In genomic region chrX:161634342-161634741, GRCm38 (mm10) we compare ENCODE assay signal across 9 mouse cellular contexts.
A peak's percentile ranks its signal among the peaks of the same experiment; 100 is the strongest.
DNase-seq lines count a peak whose midpoint lies in the region; ATAC-seq and TF ChIP-seq lines count a peak whose summit lies in the region.
"Had no signal": no experiment of that assay in that cellular context is flagged by ENCODE, and none has a peak within 500 bp of the region (broad histone marks: within the 10 kb centered on the region; RNA-seq: fewer than 3 reads in every experiment).

No protein-coding gene starts in this region.

- WGBS in embryonic facial prominence, embryonic 14.5 days, result 77% methylated on average over 2 of the region's 2 CpGs
- WGBS in midbrain, embryonic 13.5 days, result 75% methylated on average over 2 of the region's 2 CpGs

- H3K9ac ChIP-seq in CH12.LX (ENCODE audit: insufficient read depth, low read depth), result no peak overlapping the region
- no peak overlapping the region for H3K9ac ChIP-seq in embryonic facial prominence, embryonic 14.5 days (ENCODE audit: low read depth, low read length)
- no peak overlapping the region for H3K9ac ChIP-seq in midbrain, embryonic 13.5 days (replicated peaks)
- H3K9ac ChIP-seq: liver, embryonic 14.5 days had no signal

- H3K27me3 ChIP-seq in CH12.LX (replicated peaks), result no peaks in the 10 kb centered on the region
- H3K27me3 ChIP-seq in embryonic facial prominence, embryonic 14.5 days (replicated peaks; ENCODE audit: control insufficient read depth, insufficient read depth, low read length), result peaks cover 13% of the 10 kb centered on the region
- peaks cover 13% of the 10 kb centered on the region; the same call in 1 of the 2 replicates for H3K27me3 ChIP-seq in midbrain, embryonic 13.5 days

- no peak overlapping the region for H3K27ac ChIP-seq in CH12.LX (ENCODE audit: insufficient read depth, low read depth)
- H3K27ac ChIP-seq in embryonic facial prominence, embryonic 14.5 days (replicated peaks; ENCODE audit: low read depth, low read length), result no peak overlapping the region
- no peak overlapping the region for H3K27ac ChIP-seq in midbrain, embryonic 13.5 days
- H3K27ac ChIP-seq: liver, embryonic 14.5 days had no signal

- H3K79me2 ChIP-seq in CH12.LX (replicated peaks; ENCODE audit: control insufficient read depth, extremely low read depth, insufficient read depth, poor library complexity, severe bottlenecking), result no peaks in the 10 kb centered on the region

- no peak for TF ChIP-seq RAD21 in CH12.LX (IDR thresholded peaks at IDR 0.05; ENCODE audit: low read depth, low read length)

- no peaks in the 10 kb centered on the region for H3K9me3 ChIP-seq in CH12.LX (replicated peaks; ENCODE audit: low read length)
- no peaks in the 10 kb centered on the region for H3K9me3 ChIP-seq in embryonic facial prominence, embryonic 14.5 days (ENCODE audit: control insufficient read depth, low read length)
- no peaks in the 10 kb centered on the region for H3K9me3 ChIP-seq in midbrain, embryonic 13.5 days

- TF ChIP-seq EP300 in CH12.LX (IDR thresholded peaks at IDR 0.05; ENCODE audit: low read length), result no peak

- in situ Hi-C loops in CH12.LX (cut with MboI; ENCODE audit: low pct_ligation_motif_present, low pct_unique_long_range_greater_than_20kb, low sequenced_read_pairs), result no loop called here

- no peak overlapping the region for H3K4me2 ChIP-seq in CH12.LX (ENCODE audit: insufficient read depth, low read depth, poor library complexity, severe bottlenecking)
- no peak overlapping the region for H3K4me2 ChIP-seq in embryonic facial prominence, embryonic 14.5 days (ENCODE audit: low read depth, low read length)
- H3K4me2 ChIP-seq in midbrain, embryonic 13.5 days (replicated peaks), result no peak overlapping the region

- DNase-seq in frontal cortex, postnatal 25 days (ENCODE audit: low spot score in 2 of 2), result no peak
- DNase-seq in CH12.LX (ENCODE audit: extremely low read depth), result no peak
- DNase-seq in embryonic facial prominence, embryonic 14.5 days (ENCODE audit: low spot score), result no peak
- no peak for DNase-seq in heart, postnatal 14 days
- DNase-seq in adrenal gland, postnatal 25 days, result no peak
- no peak for DNase-seq in urinary bladder, postnatal 36 days (ENCODE audit: low spot score in 2 of 2)

- no peak for TF ChIP-seq CTCF in CH12.LX (conservative IDR thresholded peaks at IDR 0.05 in 1 of 2, IDR thresholded peaks at IDR 0.05 in 1 of 2; ENCODE audit: low read depth in 2 of 2, low read length in 2 of 2)

- intact Hi-C loops in heart, postnatal 14 days (cut with DNase I), result no loop called here

- no peak for TF ChIP-seq POLR2A in CH12.LX (IDR thresholded peaks at IDR 0.05; ENCODE audit: low read depth, low read length)

- no peaks in the 10 kb centered on the region for H3K36me3 ChIP-seq in CH12.LX (replicated peaks in 1 of 2; ENCODE audit: control insufficient read depth in 1 of 2, insufficient read depth in 1 of 2, low read length in 1 of 2)
- no peaks in the 10 kb centered on the region for H3K36me3 ChIP-seq in embryonic facial prominence, embryonic 14.5 days (ENCODE audit: control insufficient read depth, insufficient read depth, low read length)
- H3K36me3 ChIP-seq in midbrain, embryonic 13.5 days, result no peaks in the 10 kb centered on the region

- dilution Hi-C loops in CH12.LX (cut with MboI; ENCODE audit: extremely low pct_ligation_motif_present, extremely low pct_unique_long_range_greater_than_20kb, low sequenced_read_pairs), result no loop called here

- H3K4me3 ChIP-seq in CH12.LX (replicated peaks in 1 of 3; ENCODE audit: low read depth in 2 of 3, low read length in 2 of 3, poor library complexity in 1 of 3), result no peak overlapping the region
- H3K4me3 ChIP-seq in embryonic facial prominence, embryonic 14.5 days (ENCODE audit: low read depth, low read length), result no peak overlapping the region
- no peak overlapping the region for H3K4me3 ChIP-seq in midbrain, embryonic 13.5 days (replicated peaks)

- peak; percentile 89 for ATAC-seq in frontal cortex, adult (ENCODE audit: low TSS enrichment)
- 0 out of 2 replicates have a peak, but pooled peaks have one; percentile 37 for ATAC-seq in embryonic facial prominence, embryonic 14.5 days (ENCODE audit: low read depth)
- ATAC-seq in midbrain, embryonic 13.5 days, result peak; percentile 92

- H3K4me1 ChIP-seq in CH12.LX (ENCODE audit: control insufficient read depth in 1 of 2, insufficient read depth in 2 of 2), result no peaks in the 10 kb centered on the region
- H3K4me1 ChIP-seq in embryonic facial prominence, embryonic 14.5 days (ENCODE audit: control insufficient read depth, insufficient read depth, low read length), result no peaks in the 10 kb centered on the region
- no peaks in the 10 kb centered on the region for H3K4me1 ChIP-seq in midbrain, embryonic 13.5 days (replicated peaks)

TF ChIP-seq in CH12.LX, 34 proteins besides CTCF, POLR2A, EP300 and RAD21:
- TF ChIP-seq NRF1 (IDR thresholded peaks at IDR 0.05; ENCODE audit: low read depth, low read length) (no peak), HCFC1 (IDR thresholded peaks at IDR 0.05; ENCODE audit: low read depth, low read length) (peak; percentile 42; the same call in 1 of the 2 replicates)
TF ChIP-seq in CH12.LX: peak in this region for 1.

Comparison
In these comparisons a context has a peak if more than half of its experiments do, and no peak if none do; other contexts are left out.
1. ATAC-seq: peak in every context shown above with its lines; median percentile 92 in midbrain, embryonic 13.5 days; 89 in frontal cortex, adult; 37 in embryonic facial prominence, embryonic 14.5 days.